Mouse (Mus musculus) small intestine, adult 2 months (tissue): ENCODE results near the gene Slitrk3.

Experiments used
- CTCF ChIP-seq: fragments of 200-500 bp; IDR thresholded peaks from 2 replicates; pipeline ENCODE4 v1.5.1; 2012; ENCODE audit warnings: low read depth, mild to moderate bottlenecking, control low read depth, inconsistent platforms, low read length, moderate library complexity, mixed read lengths; ENCODE audit not compliant: insufficient replicate concordance, insufficient read length; ENCODE audit errors: extremely low read depth
- POLR2A ChIP-seq: fragments of 200-500 bp; IDR thresholded peaks from 2 replicates; pipeline ENCODE4 v1.6.1; 2012; ENCODE audit warnings: low read depth, mild to moderate bottlenecking, control low read depth, inconsistent platforms, low read length, moderate library complexity

DNA sequence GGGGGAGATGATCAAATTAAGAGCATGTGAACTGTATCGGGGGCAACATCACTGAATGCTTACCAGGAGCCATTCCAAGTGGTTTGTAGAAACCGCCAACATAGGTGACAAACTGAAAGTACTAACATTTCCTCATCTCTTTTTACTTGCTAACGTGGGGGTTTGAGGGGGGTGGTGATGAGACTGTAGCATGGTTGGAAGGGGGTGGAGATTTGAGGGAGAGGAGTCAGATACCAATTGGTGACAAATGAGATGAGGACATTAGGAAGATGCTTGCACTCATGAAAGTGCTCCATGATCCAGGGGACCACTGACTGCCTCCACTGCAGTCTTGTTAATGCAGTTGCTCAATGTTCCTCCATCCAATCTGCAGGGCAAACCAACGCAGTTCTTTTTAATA lies 587 bp upstream of the Slitrk3 start:
- no peak for TF ChIP-seq CTCF
- TF ChIP-seq POLR2A: no peak
